Mouse (Mus musculus) embryonic fibroblast, embryonic 13.5 days (primary cell): Measurements from ENCODE around the gene Mtcl1.

Experiments
- CTCF ChIP-seq: IDR thresholded peaks from 2 replicates; pipeline ENCODE4 v1.5.1; 2011; ENCODE audit warnings: mild to moderate bottlenecking, control low read depth, low read length, moderate library complexity, borderline replicate concordance; ENCODE audit not compliant: insufficient read depth
- POLR2A ChIP-seq: IDR thresholded peaks from 2 replicates; pipeline ENCODE4 v1.6.1; 2011; ENCODE audit warnings: low read depth, mild to moderate bottlenecking, control low read depth, low read length, moderate library complexity

- TF ChIP-seq POLR2A (no peak), CTCF (no peak)
These were observed 87.1 kb downstream of the Mtcl1 start for GRCm38 (mm10) chr17:66362287-66363016.
